In the genomic region with DNA sequence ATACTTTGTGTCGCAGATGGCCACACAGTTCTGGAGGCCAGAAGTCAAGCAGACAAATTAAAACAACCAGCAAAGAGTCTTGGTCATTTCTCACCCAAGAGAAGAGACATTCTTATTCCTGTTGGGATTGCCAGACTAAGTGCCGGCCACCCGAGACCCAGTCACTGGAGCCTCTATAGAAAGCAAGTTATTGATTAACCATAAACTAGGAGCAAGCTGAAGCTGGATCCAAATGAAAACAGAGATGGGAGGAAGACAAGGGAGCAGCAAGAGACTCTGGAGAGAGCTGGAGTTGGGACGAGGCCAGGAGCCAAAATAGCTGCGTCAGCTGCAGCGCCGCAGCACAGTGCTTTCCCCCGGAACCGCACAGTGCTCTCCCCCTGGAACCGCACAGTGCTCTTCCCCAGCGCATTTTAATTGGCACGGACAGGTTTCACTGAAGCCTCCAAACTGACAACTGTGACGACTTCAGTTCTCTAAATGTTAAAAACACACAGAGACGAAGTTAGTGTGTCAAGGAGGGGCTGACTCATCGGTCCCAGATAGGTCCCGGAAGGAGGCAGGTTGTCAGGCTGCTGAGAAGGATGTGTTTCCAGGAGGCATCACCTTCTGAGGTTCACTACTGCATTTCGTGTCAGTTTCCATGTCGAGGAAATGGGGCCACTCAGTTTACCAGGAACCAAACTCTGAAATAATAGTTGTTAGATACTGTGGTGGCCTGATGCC, we compare ENCODE assay signal across 11 mouse cellular contexts.
DNase-seq lines count a peak whose midpoint lies in the region; ATAC-seq lines count a peak whose summit lies in the region.
"Had no signal": no experiment of that assay in that cellular context is flagged by ENCODE, and none has a peak within 500 bp of the region (broad histone marks: within the 10 kb centered on the region; RNA-seq: fewer than 3 reads in every experiment).

No protein-coding gene starts in this region.

- no peak for ATAC-seq in heart, embryonic 12.5 days (ENCODE audit: insufficient number of reproducible peaks, low FRiP score)

- DNase-seq in adrenal gland, postnatal 10 days = peak; percentile 19
- no peak for DNase-seq in adrenal gland, adult 8-10 months
- DNase-seq in heart, postnatal 4 days = peak; percentile 17
- peak; percentile 23 for DNase-seq in cerebellum, adult 8-10 months
- DNase-seq in kidney, postnatal 10 days = peak; percentile 71
- no peak for DNase-seq in urinary bladder, postnatal 25 days (ENCODE audit: low spot score)
- no peak for DNase-seq in lung, postnatal 4 days
- DNase-seq: lung, postnatal 36 days had no signal

- no peak overlapping the region for H3K27ac ChIP-seq in heart, embryonic 12.5 days (ENCODE audit: poor library complexity, severe bottlenecking)
- H3K27ac ChIP-seq: hindbrain, embryonic 13.5 days; limb, embryonic 10.5 days had no signal

- no peak overlapping the region for H3K4me2 ChIP-seq in heart, embryonic 12.5 days
- H3K4me2 ChIP-seq: hindbrain, embryonic 13.5 days had no signal

- H3K9ac ChIP-seq in heart, embryonic 12.5 days = no peak overlapping the region
- H3K9ac ChIP-seq: hindbrain, embryonic 13.5 days had no signal

- H3K9me3 ChIP-seq in heart, embryonic 12.5 days (replicated peaks) = 0 out of 2 replicates have a peak, but pooled peaks cover 3% of the 10 kb centered on the region
- H3K9me3 ChIP-seq: hindbrain, embryonic 13.5 days; limb, embryonic 10.5 days had no signal

- 75% methylated on average over 18 of the region's 18 CpGs for WGBS in heart, embryonic 12.5 days

- no peaks in the 10 kb centered on the region for H3K27me3 ChIP-seq in heart, embryonic 12.5 days (replicated peaks)
- H3K27me3 ChIP-seq: hindbrain, embryonic 13.5 days had no signal

- H3K36me3 ChIP-seq in heart, embryonic 12.5 days = no peaks in the 10 kb centered on the region
- H3K36me3 ChIP-seq: hindbrain, embryonic 13.5 days; limb, embryonic 10.5 days had no signal

- peaks cover 4% of the 10 kb centered on the region; the same call in 1 of the 2 replicates for H3K4me1 ChIP-seq in heart, embryonic 12.5 days (replicated peaks)
- H3K4me1 ChIP-seq: limb, embryonic 10.5 days had no signal

- H3K4me3 ChIP-seq in heart, embryonic 12.5 days = no peak overlapping the region
- H3K4me3 ChIP-seq: hindbrain, embryonic 13.5 days; limb, embryonic 10.5 days had no signal

Comparison
In these comparisons a context has a peak if more than half of its experiments do, and no peak if none do; other contexts are left out.
1. DNase-seq: peak in adrenal gland, postnatal 10 days (single experiment), heart, postnatal 4 days (single experiment), cerebellum, adult 8-10 months (single experiment) and kidney, postnatal 10 days (single experiment); none in adrenal gland, adult 8-10 months (single experiment), urinary bladder, postnatal 25 days (single experiment) and lung, postnatal 4 days (0 of 2).